Mouse (Mus musculus) frontal cortex, postnatal 14 days (tissue): ENCODE data around the gene Olfr294.

ENCODE experiments used
- DNase-seq, 2 experiments: peaks; one replicate each; pipeline ENCODE4 v3.0.0; 2022; ENCODE audit warnings: low spot score in 2 of 2

Gene Olfr294

DNA sequence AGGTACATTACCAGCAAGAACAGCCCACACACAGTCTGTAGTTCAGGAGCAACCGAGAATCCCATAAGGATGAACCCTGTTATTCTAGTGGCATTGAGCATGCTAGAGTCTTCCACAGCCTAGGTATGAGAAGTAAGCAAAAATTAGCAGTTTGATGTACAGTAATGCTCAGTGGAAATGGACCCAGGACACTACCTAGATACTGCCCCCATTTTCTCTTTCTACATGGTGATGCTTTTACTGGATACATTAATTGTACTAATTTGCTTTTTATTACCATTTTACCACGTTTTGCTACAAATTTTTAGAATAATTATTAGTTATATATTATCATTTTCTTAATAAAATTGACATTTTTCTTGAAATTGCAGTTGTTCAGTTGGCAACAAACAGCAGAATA, at the start of gene Olfr294:
Olfr294 (minus strand) TSS at position 101 of the 400 bp plus-strand sequence.
- DNase-seq: no peak

DNA sequence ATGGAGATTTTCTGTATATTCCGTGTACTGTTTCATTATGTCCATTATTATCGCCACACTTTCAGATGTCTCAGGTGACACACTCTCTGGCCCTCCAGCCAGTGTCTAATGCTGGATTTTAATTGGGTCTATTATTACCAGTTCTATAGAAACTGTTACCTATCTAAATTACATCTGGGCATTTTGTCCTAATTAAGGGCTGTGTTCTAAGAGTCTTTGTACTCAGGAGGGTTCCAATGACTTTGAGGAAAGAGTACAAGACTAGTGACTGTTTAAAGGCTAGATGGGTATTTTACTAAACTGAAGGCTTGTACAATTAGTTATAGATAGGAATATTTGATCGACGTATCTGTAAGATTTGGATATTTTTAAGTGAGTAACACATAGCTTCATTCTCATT, 32.3 kb upstream of the Olfr294 start, which contains the start of gene Olfr293:
Olfr293 (plus strand) TSS at position 301 of the 400 bp plus-strand sequence.
- no peak for DNase-seq

DNA sequence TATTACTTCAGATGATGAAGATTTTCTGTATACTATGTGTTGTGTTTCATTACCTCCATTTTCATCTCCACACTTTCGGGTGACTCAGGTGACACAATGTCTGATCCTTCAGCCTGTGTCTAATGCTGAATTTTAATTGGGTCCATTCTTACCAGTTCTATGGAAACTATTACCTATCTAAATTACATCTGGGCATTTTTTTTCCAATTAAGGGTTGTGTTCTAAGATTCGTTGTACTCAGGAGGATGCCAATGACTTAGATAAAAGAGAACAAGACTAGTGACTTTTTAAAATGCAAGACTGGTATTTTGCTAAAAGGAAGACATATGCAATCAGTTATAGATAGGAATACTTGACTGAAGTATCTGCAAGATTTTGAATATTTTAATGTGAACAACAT, 32.9 kb downstream of the Olfr294 start, which contains the start of gene Olfr295:
Olfr295 (plus strand) TSS at position 301 of the 400 bp plus-strand sequence.
- no peak for DNase-seq
